8 mouse cellular contexts compared by ENCODE assay signal in genomic region chr4:3419920-3420499, GRCm38 (mm10).
DNase-seq lines count a peak whose midpoint lies in the region; TF ChIP-seq lines count a peak whose summit lies in the region.

No protein-coding gene starts in this region.

- H3K27ac ChIP-seq in gastrocnemius, adult 2 months = no peak overlapping the region

- intact Hi-C loops in gastrocnemius, adult 2 months (cut with DNase I) = no loop called here

- peak; percentile 58 for TF ChIP-seq CTCF in gastrocnemius, adult 2 months (IDR thresholded peaks at IDR 0.05)

- H3K4me3 ChIP-seq in gastrocnemius, adult 2 months = no peak overlapping the region

- DNase-seq in gastrocnemius, adult 2 months = no peak
- no peak for DNase-seq in gastrocnemius, postnatal 25 days
- DNase-seq in B cell, adult 2 months = peak; percentile 50 to 52
- DNase-seq in adrenal gland, adult 2 months = peak; percentile 34
- DNase-seq in forelimb bud, embryonic 11.5 days (ENCODE audit: low read depth, low spot score) = peak; percentile 72
- peak; percentile 62 to 65 for DNase-seq in kidney, postnatal 25 days
- DNase-seq in lung, postnatal 10 days = peak; percentile 63
- peak; percentile 26 for DNase-seq in thymus, postnatal 36 days

Comparison
In these comparisons a context has a peak if more than half of its experiments do, and no peak if none do; other contexts are left out.
1. DNase-seq: peak in B cell, adult 2 months (2 of 2), adrenal gland, adult 2 months (single experiment), forelimb bud, embryonic 11.5 days (single experiment), kidney, postnatal 25 days (2 of 2), lung, postnatal 10 days (single experiment) and thymus, postnatal 36 days (2 of 2); none in gastrocnemius, adult 2 months (single experiment) and gastrocnemius, postnatal 25 days (single experiment).